Mouse (Mus musculus) kidney, postnatal 14 days (tissue): Measurements from ENCODE around the gene Epp13.
"Not testable (repeated sequence)": the region's sequence is repeated elsewhere in the genome, so short reads cannot be mapped to it uniquely, and the experiment has no call there.

Experiments used
- DNase-seq: peaks from one replicate; pipeline ENCODE4 v3.0.0; 2022; ENCODE audit warnings: mixed read lengths

The Epp13 gene

GRCm38 (mm10) chr7:6252410-6252809 lies at the start of gene Epp13:
Gene Epp13 (plus strand): TSS chr7:6252710.
- no peak for DNase-seq

GRCm38 (mm10) chr7:6204200-6204599 lies 48.3 kb upstream of the Epp13 start:
- DNase-seq, result no peak

- DNase-seq, result peak; percentile 16
Measured at GRCm38 (mm10) chr7:6213144-6213543, 39.4 kb upstream of the Epp13 start.

GRCm38 (mm10) chr7:6214691-6215090 lies 37.8 kb upstream of the Epp13 start:
- DNase-seq, result not testable (repeated sequence)

GRCm38 (mm10) chr7:6220147-6220546 lies 32.4 kb upstream of the Epp13 start:
- no peak for DNase-seq

GRCm38 (mm10) chr7:6221978-6222377 lies 30.5 kb upstream of the Epp13 start, which contains the start of gene Zscan5b:
Gene Zscan5b (plus strand): TSS chr7:6222278.
- no peak for DNase-seq

GRCm38 (mm10) chr7:6228491-6228890 lies 24.0 kb upstream of the Epp13 start:
- DNase-seq, result peak; percentile 12

- DNase-seq, result no peak
Measured at GRCm38 (mm10) chr7:6239787-6240186, 12.7 kb upstream of the Epp13 start.

GRCm38 (mm10) chr7:6240841-6241425 lies 11.6 kb upstream of the Epp13 start:
- peak; percentile 43 for DNase-seq

- no peak for DNase-seq
Measured at GRCm38 (mm10) chr7:6244361-6245292, 7.9 kb upstream of the Epp13 start.

GRCm38 (mm10) chr7:6254451-6254850 lies 1.9 kb downstream of the Epp13 start:
- no peak for DNase-seq

- no peak for DNase-seq
Measured at GRCm38 (mm10) chr7:6257386-6257785, 4.9 kb downstream of the Epp13 start.

GRCm38 (mm10) chr7:6258232-6259220 lies 6.0 kb downstream of the Epp13 start:
- DNase-seq, result no peak

GRCm38 (mm10) chr7:6260004-6260403 lies 7.5 kb downstream of the Epp13 start:
- not testable (repeated sequence) for DNase-seq

GRCm38 (mm10) chr7:6262120-6262519 lies 9.6 kb downstream of the Epp13 start:
- DNase-seq, result no peak

GRCm38 (mm10) chr7:6262984-6263383 lies 10.5 kb downstream of the Epp13 start:
- no peak for DNase-seq

- DNase-seq, result no peak
Measured at GRCm38 (mm10) chr7:6265695-6266094, 13.2 kb downstream of the Epp13 start.

GRCm38 (mm10) chr7:6277906-6278305 lies 25.4 kb downstream of the Epp13 start:
- DNase-seq, result no peak

GRCm38 (mm10) chr7:6282749-6283148 lies 30.2 kb downstream of the Epp13 start:
- peak; percentile 82 for DNase-seq

- DNase-seq, result peak; percentile 87
Measured at GRCm38 (mm10) chr7:6283451-6284075, 31.1 kb downstream of the Epp13 start.

GRCm38 (mm10) chr7:6284442-6285012 lies 32.0 kb downstream of the Epp13 start:
- DNase-seq, result no peak

- DNase-seq, result no peak
Measured at GRCm38 (mm10) chr7:6285366-6285765, 32.9 kb downstream of the Epp13 start.
